In the genomic region with DNA sequence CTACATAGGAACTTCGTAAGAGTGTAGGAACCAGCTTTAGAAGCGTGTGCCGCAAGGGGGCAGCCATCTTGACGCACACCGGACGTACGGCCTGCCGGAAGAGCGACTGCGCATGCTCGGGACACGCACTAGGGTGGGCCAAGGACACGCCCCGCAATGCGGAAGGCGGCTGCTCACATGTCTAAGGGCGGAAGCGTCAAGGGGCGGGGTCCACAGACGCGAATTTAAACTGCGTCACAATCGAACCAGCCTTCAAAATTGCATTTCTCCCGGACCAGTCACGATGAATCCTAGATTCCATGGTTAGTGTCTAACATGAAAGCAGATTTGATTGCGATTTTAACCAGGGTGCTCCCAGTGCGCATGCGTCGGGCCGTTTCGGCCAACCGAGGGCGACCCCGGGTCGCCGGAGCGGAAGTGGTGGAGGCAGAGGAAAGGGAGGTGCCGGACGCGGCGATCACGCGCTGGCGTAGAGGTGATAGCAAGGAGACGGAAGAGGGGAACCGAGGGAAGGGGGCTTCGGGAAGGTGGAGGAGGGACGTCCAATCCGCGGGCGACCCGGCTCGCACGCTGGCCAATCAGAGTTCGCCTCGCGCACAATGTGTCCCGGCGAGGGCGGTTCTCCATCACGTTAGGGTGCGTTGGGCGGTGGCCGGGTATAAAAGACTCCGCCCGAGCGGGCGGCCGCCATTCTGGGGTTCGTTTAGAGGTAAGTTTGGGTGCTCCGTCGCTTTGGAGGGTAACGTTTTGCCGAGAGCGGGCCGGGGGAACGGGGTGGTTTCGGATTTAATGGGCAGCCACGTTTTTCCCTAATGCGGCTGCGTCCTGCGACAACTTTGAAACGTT, we compare ENCODE assay signal across 7 mouse cellular contexts. TPM values are rescaled to one million over a fixed set of nuclear protein-coding genes. Genes with fewer than 3 reads are reported as not detected.
DNase-seq lines count a peak whose midpoint lies in the region; ATAC-seq lines count a peak whose summit lies in the region.

A gene (minus strand): TSS at position 93 of the 846 bp plus-strand sequence.
A gene (plus strand): TSS at position 138 of the 846 bp plus-strand sequence.

- H3K9ac ChIP-seq in intestine, embryonic 15.5 days: peak within 1 kb of the TSS; percentile 86

- no peaks in the 10 kb centered on the region; the same call in 1 of the 2 replicates for H3K36me3 ChIP-seq in intestine, embryonic 15.5 days
- H3K36me3 ChIP-seq in midbrain, embryonic 10.5 days: peaks cover 59% of the 10 kb centered on the region

- peak; percentile 99 for DNase-seq in adrenal gland, adult 2 months
- peak; percentile 98 for DNase-seq in embryo, embryonic 11.5 days (ENCODE audit: low read depth, low spot score)
- peak; percentile 97 to 98 for DNase-seq in gastrocnemius, postnatal 36 days
- peak; percentile 100 for DNase-seq in left cerebral cortex, postnatal 25 days (ENCODE audit: low spot score in 2 of 2)
- DNase-seq in midbrain, embryonic 10.5 days (ENCODE audit: low spot score): peak; percentile 99
- DNase-seq in right cerebral cortex, postnatal 4 days: peak; percentile 97

- WGBS in intestine, embryonic 15.5 days: under 1% methylated on average over 83 of the region's 83 CpGs
- under 1% methylated on average over 83 of the region's 83 CpGs for WGBS in midbrain, embryonic 10.5 days

- no peaks in the 10 kb centered on the region for H3K27me3 ChIP-seq in intestine, embryonic 15.5 days (replicated peaks)
- no peaks in the 10 kb centered on the region for H3K27me3 ChIP-seq in midbrain, embryonic 10.5 days (ENCODE audit: low read depth, poor library complexity, severe bottlenecking)

- H3K9me3 ChIP-seq in intestine, embryonic 15.5 days: no peaks in the 10 kb centered on the region
- H3K9me3 ChIP-seq in midbrain, embryonic 10.5 days (replicated peaks): no peaks in the 10 kb centered on the region

- peak; percentile 93 for ATAC-seq in intestine, embryonic 15.5 days

- H3K4me3 ChIP-seq in intestine, embryonic 15.5 days (replicated peaks): peak within 1 kb of the TSS; percentile 65
- H3K4me3 ChIP-seq in midbrain, embryonic 10.5 days: peak within 1 kb of the TSS; percentile 86

- H3K4me2 ChIP-seq in intestine, embryonic 15.5 days (replicated peaks): peak within 1 kb of the TSS; percentile 76

- intact Hi-C loops in gastrocnemius, postnatal 36 days (cut with DNase I): no loop called here
- intact Hi-C loops in left cerebral cortex, postnatal 25 days (cut with DNase I): loop anchor here (5.0 kb wide), 1 partner anchor 79 kb away; a partner anchor contains a TSS

- H3K4me1 ChIP-seq in intestine, embryonic 15.5 days (replicated peaks): peaks cover 21% of the 10 kb centered on the region
- peaks cover 34% of the 10 kb centered on the region for H3K4me1 ChIP-seq in midbrain, embryonic 10.5 days

- peak within 1 kb of the TSS; percentile 95 for H3K27ac ChIP-seq in intestine, embryonic 15.5 days
- peak within 1 kb of the TSS; percentile 97 for H3K27ac ChIP-seq in midbrain, embryonic 10.5 days (replicated peaks)

RNA-seq across cellular contexts. Expression of the first gene that starts in this region (rescaled TPM):
- total RNA-seq in adrenal gland, adult 2 months (2021): 100 to 1,000 TPM; 111 to 114 TPM
- polyA plus RNA-seq in adrenal gland, adult 2 months (2012; rRNA removed): 91.6 and 101 TPM in 2 replicates
- 10 to 100 TPM; 53.8 to 55.4 TPM for total RNA-seq in gastrocnemius, postnatal 36 days (2021)
- 126 and 139 TPM in 2 replicates for polyA plus RNA-seq in intestine, embryonic 15.5 days (2015; fragmentation: Nextera tagmentation; extraction: Ambion mirVana)
- total RNA-seq in left cerebral cortex, postnatal 25 days (2021): 10 to 100 TPM; 35.3 to 40.1 TPM
- polyA plus RNA-seq in midbrain, embryonic 10.5 days (2016; fragmentation: Nextera tagmentation; extraction: Ambion mirVana): 72.2 and 92.6 TPM in 2 replicates

RNA-seq across cellular contexts. Expression of the second gene that starts in this region (rescaled TPM):
- total RNA-seq in adrenal gland, adult 2 months (2021): 100 to 1,000 TPM in 1 of 2 experiments, 10 to 100 TPM in 1; 64.6 to 140 TPM
- 24.7 and 32.8 TPM in 2 replicates for polyA plus RNA-seq in adrenal gland, adult 2 months (2012; rRNA removed)
- 10 to 100 TPM; 17.8 to 19.2 TPM for total RNA-seq in gastrocnemius, postnatal 36 days (2021)
- 32.4 and 32.9 TPM in 2 replicates for polyA plus RNA-seq in intestine, embryonic 15.5 days (2015; fragmentation: Nextera tagmentation; extraction: Ambion mirVana)
- total RNA-seq in left cerebral cortex, postnatal 25 days (2021): 10 to 100 TPM; 70.2 to 76.0 TPM
- 58.8 and 63.3 TPM in 2 replicates for polyA plus RNA-seq in midbrain, embryonic 10.5 days (2016; fragmentation: Nextera tagmentation; extraction: Ambion mirVana)

Comparison
In these comparisons a context has a peak if more than half of its experiments do, and no peak if none do; other contexts are left out.
1. Peak in every context shown above with its lines: DNase-seq, ATAC-seq, H3K4me3 ChIP-seq and H3K27ac ChIP-seq.